Comparison of ENCODE assay signal across 8 mouse cellular contexts in genomic region chr12:83949776-83950492, GRCm38 (mm10). TPM values are rescaled to one million over a fixed set of nuclear protein-coding genes. Genes with fewer than 3 reads are reported as not detected.
DNase-seq lines count a peak whose midpoint lies in the region; ATAC-seq and TF ChIP-seq lines count a peak whose summit lies in the region.

No protein-coding gene starts in this region.

- no peak; the same call in 1 of the 2 replicates for ATAC-seq in kidney, embryonic 16.5 days (ENCODE audit: low FRiP score, low TSS enrichment)
- ATAC-seq in intestine, embryonic 16.5 days: 0 out of 2 replicates have a peak, but pooled peaks have one; percentile 4

- H3K4me3 ChIP-seq in kidney, embryonic 16.5 days (ENCODE audit: low read length): peak overlapping the region; percentile 96
- H3K4me3 ChIP-seq in brown adipose tissue, adult 24 weeks (ENCODE audit: insufficient read depth, low read depth, low read length): peak overlapping the region; percentile 96
- peak overlapping the region; percentile 96 for H3K4me3 ChIP-seq in intestine, embryonic 16.5 days (ENCODE audit: low read length)
- peak overlapping the region; percentile 29 for H3K4me3 ChIP-seq in myocyte

- peak overlapping the region; percentile 82; the same call in 1 of the 2 replicates for H3K27ac ChIP-seq in kidney, embryonic 16.5 days (ENCODE audit: low read length)
- H3K27ac ChIP-seq in brown adipose tissue, adult 24 weeks (replicated peaks; ENCODE audit: low read depth, low read length): peak overlapping the region; percentile 48
- H3K27ac ChIP-seq in intestine, embryonic 16.5 days (ENCODE audit: low read length): peak overlapping the region; percentile 57; the same call in 1 of the 2 replicates

- peak overlapping the region; percentile 69 for H3ac ChIP-seq in myocyte (ENCODE audit: control insufficient read depth, insufficient read length)

- H3K9ac ChIP-seq in kidney, embryonic 16.5 days (replicated peaks; ENCODE audit: low read length): peak overlapping the region; percentile 86
- H3K9ac ChIP-seq in intestine, embryonic 16.5 days (ENCODE audit: low read depth, low read length): peak overlapping the region; percentile 91

- TF ChIP-seq POLR2A in myocyte (IDR thresholded peaks at IDR 0.05; ENCODE audit: insufficient read length, low read depth): no peak

- no peaks in the 10 kb centered on the region for H3K27me3 ChIP-seq in kidney, embryonic 16.5 days (ENCODE audit: insufficient read depth, low read length)
- H3K27me3 ChIP-seq in intestine, embryonic 16.5 days (replicated peaks; ENCODE audit: control insufficient read depth, insufficient read depth, low read length): no peaks in the 10 kb centered on the region
- H3K27me3 ChIP-seq in myocyte (ENCODE audit: control insufficient read depth, insufficient read depth, insufficient read length): no peaks in the 10 kb centered on the region

- peak overlapping the region; percentile 93 for H3K4me2 ChIP-seq in kidney, embryonic 16.5 days (replicated peaks; ENCODE audit: low read depth, low read length)
- peak overlapping the region; percentile 97 for H3K4me2 ChIP-seq in intestine, embryonic 16.5 days (ENCODE audit: low read depth, low read length)
- peak overlapping the region; percentile 82 for H3K4me2 ChIP-seq in myocyte (ENCODE audit: low read depth)

- no peak for DNase-seq in kidney, adult 8-10 months
- DNase-seq in adrenal gland, postnatal 36 days: no peak
- DNase-seq in right cerebral cortex, adult 2 months (ENCODE audit: low spot score in 2 of 2): no peak
- DNase-seq in MN1 (ENCODE audit: low spot score): no peak

- H3K4me1 ChIP-seq in kidney, embryonic 16.5 days (ENCODE audit: insufficient read depth, low read length): peaks cover 19% of the 10 kb centered on the region
- H3K4me1 ChIP-seq in brown adipose tissue, adult 24 weeks (ENCODE audit: control insufficient read depth, insufficient read depth, insufficient read length, low read length): peaks cover 13% of the 10 kb centered on the region
- H3K4me1 ChIP-seq in intestine, embryonic 16.5 days (ENCODE audit: control insufficient read depth, insufficient read depth, low read length): peaks cover 25% of the 10 kb centered on the region

- H3K79me2 ChIP-seq in myocyte (ENCODE audit: control insufficient read depth, insufficient read depth): peaks cover 20% of the 10 kb centered on the region

- no peaks in the 10 kb centered on the region for H3K9me3 ChIP-seq in kidney, embryonic 16.5 days (ENCODE audit: low read length)
- H3K9me3 ChIP-seq in intestine, embryonic 16.5 days (ENCODE audit: control insufficient read depth, low read length): no peaks in the 10 kb centered on the region

- H3K36me3 ChIP-seq in kidney, embryonic 16.5 days (ENCODE audit: insufficient read depth, low read length): peaks cover 7% of the 10 kb centered on the region; the same call in 1 of the 2 replicates
- H3K36me3 ChIP-seq in intestine, embryonic 16.5 days (ENCODE audit: control insufficient read depth, insufficient read depth, low read length): peaks cover 4% of the 10 kb centered on the region; the same call in 1 of the 2 replicates
- no peaks in the 10 kb centered on the region for H3K36me3 ChIP-seq in myocyte (ENCODE audit: control insufficient read depth, insufficient read depth)

- 24% methylated on average over 11 of the region's 11 CpGs for WGBS in kidney, embryonic 16.5 days
- WGBS in intestine, embryonic 16.5 days: 21% methylated on average over 11 of the region's 11 CpGs

TF ChIP-seq in myocyte, 11 proteins besides CTCF, POLR2A, EP300 and RAD21:
- TF ChIP-seq TCF3 (IDR thresholded peaks at IDR 0.05; ENCODE audit: insufficient read length, low read depth) (no peak), POLR2AphosphoS2 (IDR thresholded peaks at IDR 0.05; ENCODE audit: insufficient read length, low read depth) (no peak), USF1 (IDR thresholded peaks at IDR 0.05; ENCODE audit: low read depth) (no peak), MYOG (IDR thresholded peaks at IDR 0.05; ENCODE audit: control insufficient read depth in 1 of 3, insufficient read depth in 1 of 3, insufficient read length in 2 of 3, low read depth in 2 of 3) (no peak), TCF12 (IDR thresholded peaks at IDR 0.05; ENCODE audit: insufficient read depth, poor library complexity, severe bottlenecking) (no peak), SRF (IDR thresholded peaks at IDR 0.05; ENCODE audit: control insufficient read depth, insufficient read length, low read depth) (no peak), MYOD1 (IDR thresholded peaks at IDR 0.05; ENCODE audit: control insufficient read depth in 1 of 3, insufficient read length in 2 of 3, low read depth in 2 of 3) (no peak), E2F4 (IDR thresholded peaks at IDR 0.05; ENCODE audit: insufficient read depth) (no peak), MAX (IDR thresholded peaks at IDR 0.05; ENCODE audit: low read depth) (no peak), CEBPB (IDR thresholded peaks at IDR 0.05; ENCODE audit: insufficient read depth, poor library complexity, severe bottlenecking) (no peak), REST (IDR thresholded peaks at IDR 0.05; ENCODE audit: insufficient read depth, insufficient read length) (no peak)

RNA-seq across cellular contexts. Expression of gene Riox1, which starts 0.5 kb away (rescaled TPM):
- 11.2 and 11.5 TPM in 2 replicates for polyA plus RNA-seq in kidney, embryonic 16.5 days (2015; fragmentation: Nextera tagmentation; extraction: Ambion mirVana)
- 1.3 and 2.3 TPM in 2 replicates for polyA plus RNA-seq in brown adipose tissue, adult 24 weeks (2012; ENCODE audit: insufficient read depth, insufficient read length, missing spikeins)
- polyA plus RNA-seq in intestine, embryonic 16.5 days (2015; fragmentation: Nextera tagmentation; extraction: Ambion mirVana): 10.2 and 11.7 TPM in 2 replicates
- polyA plus RNA-seq in myocyte (2012; fragmentation: generic; extraction: Trizol): 14.2 TPM
- total RNA-seq in adrenal gland, postnatal 36 days (2021): 10 to 100 TPM; 15.4 to 17.3 TPM

RNA-seq across cellular contexts. Expression of gene Numb, which starts 28.2 kb away (rescaled TPM):
- 44.3 and 51.6 TPM in 2 replicates for polyA plus RNA-seq in kidney, embryonic 16.5 days (2015; fragmentation: Nextera tagmentation; extraction: Ambion mirVana)
- polyA plus RNA-seq in brown adipose tissue, adult 24 weeks (2012; ENCODE audit: insufficient read depth, insufficient read length, missing spikeins): 11.9 and 13.3 TPM in 2 replicates
- 35.7 and 36.1 TPM in 2 replicates for polyA plus RNA-seq in intestine, embryonic 16.5 days (2015; fragmentation: Nextera tagmentation; extraction: Ambion mirVana)
- 10.0 TPM for polyA plus RNA-seq in myocyte (2012; fragmentation: generic; extraction: Trizol)
- total RNA-seq in adrenal gland, postnatal 36 days (2021): 10 to 100 TPM; 46.2 to 49.9 TPM

RNA-seq across cellular contexts. Expression of gene Heatr4, which starts 34.7 kb away (rescaled TPM):
- not detected in 2 replicates for polyA plus RNA-seq in kidney, embryonic 16.5 days (2015; fragmentation: Nextera tagmentation; extraction: Ambion mirVana)
- polyA plus RNA-seq in brown adipose tissue, adult 24 weeks (2012; ENCODE audit: insufficient read depth, insufficient read length, missing spikeins): not detected in 2 replicates
- polyA plus RNA-seq in intestine, embryonic 16.5 days (2015; fragmentation: Nextera tagmentation; extraction: Ambion mirVana): not detected in 2 replicates
- not detected for polyA plus RNA-seq in myocyte (2012; fragmentation: generic; extraction: Trizol)
- total RNA-seq in adrenal gland, postnatal 36 days (2021): not detected

RNA-seq across cellular contexts. Expression of gene Acot2, which starts 37.7 kb away (rescaled TPM):
- polyA plus RNA-seq in kidney, embryonic 16.5 days (2015; fragmentation: Nextera tagmentation; extraction: Ambion mirVana): 40.9 and 45.5 TPM in 2 replicates
- 58.8 and 67.3 TPM in 2 replicates for polyA plus RNA-seq in brown adipose tissue, adult 24 weeks (2012; ENCODE audit: insufficient read depth, insufficient read length, missing spikeins)
- polyA plus RNA-seq in intestine, embryonic 16.5 days (2015; fragmentation: Nextera tagmentation; extraction: Ambion mirVana): 35.3 and 39.5 TPM in 2 replicates
- polyA plus RNA-seq in myocyte (2012; fragmentation: generic; extraction: Trizol): 31.1 TPM
- 10 to 100 TPM; 22.0 to 26.7 TPM for total RNA-seq in adrenal gland, postnatal 36 days (2021)

RNA-seq across cellular contexts. Expression of gene Acot1, which starts 59.4 kb away (rescaled TPM):
- 69.0 and 69.8 TPM in 2 replicates for polyA plus RNA-seq in kidney, embryonic 16.5 days (2015; fragmentation: Nextera tagmentation; extraction: Ambion mirVana)
- 5.2 TPM in 1 of 2 replicates, not detected in the other for polyA plus RNA-seq in brown adipose tissue, adult 24 weeks (2012; ENCODE audit: insufficient read depth, insufficient read length, missing spikeins)
- 159 and 188 TPM in 2 replicates for polyA plus RNA-seq in intestine, embryonic 16.5 days (2015; fragmentation: Nextera tagmentation; extraction: Ambion mirVana)
- polyA plus RNA-seq in myocyte (2012; fragmentation: generic; extraction: Trizol): 0.06 TPM
- total RNA-seq in adrenal gland, postnatal 36 days (2021): 10 to 100 TPM in 1 of 2 experiments, 1 to 10 TPM in 1; 5.0 to 22.7 TPM

Comparison
In these comparisons a context has a peak if more than half of its experiments do, and no peak if none do; other contexts are left out.
1. H3K4me3 ChIP-seq: peak in every context shown above with its lines; median percentile 96 in kidney, embryonic 16.5 days; 96 in brown adipose tissue, adult 24 weeks; 96 in intestine, embryonic 16.5 days; 29 in myocyte.